Mouse (Mus musculus): Measurements from ENCODE around the gene Plekhd1. TPM values are rescaled to one million over a fixed set of nuclear protein-coding genes. Genes with fewer than 3 reads are reported as not detected.

The Plekhd1 gene
- polyA plus RNA-seq (2014; fragmentation: Illumina TruSeq; extraction: RNeasy Lipid Tissue Mini Kit (QIAGEN cat#74804)), result 4.4 TPM

GRCm38 (mm10) chr12:80692269-80692972 is at the start of gene Plekhd1:
TSS of gene Plekhd1 (plus strand) at chr12:80692591.

GRCm38 (mm10) chr12:80643693-80644505 is 48.5 kb upstream of the Plekhd1 start, which contains the start of the genes Slc39a9 and Erh:
TSS of gene Slc39a9 (plus strand) at chr12:80643883.
TSS of gene Erh (minus strand) at chr12:80644341.

GRCm38 (mm10) chr12:80760396-80760801 is 68.0 kb downstream of the Plekhd1 start, which contains the start of gene Ccdc177:
TSS of gene Ccdc177 (minus strand) at chr12:80760687.

Other genes with a start within 250 kb of the Plekhd1 start
- gene Exd2, start 229.5 kb upstream of the Plekhd1 start, polyA plus RNA-seq (2014; fragmentation: Illumina TruSeq; extraction: RNeasy Lipid Tissue Mini Kit (QIAGEN cat#74804)), result 18.5 TPM
- 2.5 TPM for gene Galnt16, start 174.3 kb upstream of the Plekhd1 start, polyA plus RNA-seq (2014; fragmentation: Illumina TruSeq; extraction: RNeasy Lipid Tissue Mini Kit (QIAGEN cat#74804))
- gene Slc39a9, start 48.7 kb upstream of the Plekhd1 start, polyA plus RNA-seq (2014; fragmentation: Illumina TruSeq; extraction: RNeasy Lipid Tissue Mini Kit (QIAGEN cat#74804)), result 60.5 TPM
- gene Erh, start 48.2 kb upstream of the Plekhd1 start, polyA plus RNA-seq (2014; fragmentation: Illumina TruSeq; extraction: RNeasy Lipid Tissue Mini Kit (QIAGEN cat#74804)), result 79.3 TPM
- gene Ccdc177, start 68.1 kb downstream of the Plekhd1 start, polyA plus RNA-seq (2014; fragmentation: Illumina TruSeq; extraction: RNeasy Lipid Tissue Mini Kit (QIAGEN cat#74804)), result 0.17 TPM
- 51.4 TPM for gene Susd6, start 97.9 kb downstream of the Plekhd1 start, polyA plus RNA-seq (2014; fragmentation: Illumina TruSeq; extraction: RNeasy Lipid Tissue Mini Kit (QIAGEN cat#74804))